Mouse (Mus musculus): Measurements from ENCODE around the gene Urb1.

The Urb1 gene

DNA sequence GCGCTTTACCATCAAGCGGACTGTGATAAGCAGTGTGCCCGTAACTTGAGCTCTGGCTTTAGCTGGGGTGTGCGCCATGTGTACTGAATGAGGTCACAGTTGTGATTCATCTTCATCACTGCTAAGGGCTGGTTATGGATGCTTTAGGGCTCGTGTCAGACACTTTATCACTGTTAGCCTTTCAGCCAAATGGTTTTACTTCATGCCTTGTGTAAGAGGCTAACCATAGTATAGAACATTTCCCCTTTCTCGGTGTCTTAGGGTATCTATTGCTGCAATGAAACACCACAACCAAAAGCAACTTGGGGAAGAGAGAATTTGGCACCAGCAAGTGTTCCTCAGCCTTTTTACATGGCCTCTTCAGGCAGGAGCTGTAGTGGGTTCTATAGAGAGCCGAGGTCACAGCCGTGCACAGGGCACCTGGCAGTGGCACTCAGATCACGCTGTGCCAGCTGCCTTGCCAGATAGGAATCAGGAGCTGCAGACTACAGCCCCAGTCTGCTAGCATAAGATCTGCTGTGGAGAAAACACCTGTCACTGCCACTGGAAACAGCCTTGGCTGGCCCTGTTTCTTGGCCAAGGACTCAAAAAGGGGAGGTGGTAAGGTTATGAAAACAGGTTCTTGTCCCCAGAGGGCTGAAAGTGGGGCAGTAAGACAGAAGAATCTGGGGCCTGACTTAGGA lies 44.9 kb downstream of the Urb1 start:
- no peak for DNase-seq

DNA sequence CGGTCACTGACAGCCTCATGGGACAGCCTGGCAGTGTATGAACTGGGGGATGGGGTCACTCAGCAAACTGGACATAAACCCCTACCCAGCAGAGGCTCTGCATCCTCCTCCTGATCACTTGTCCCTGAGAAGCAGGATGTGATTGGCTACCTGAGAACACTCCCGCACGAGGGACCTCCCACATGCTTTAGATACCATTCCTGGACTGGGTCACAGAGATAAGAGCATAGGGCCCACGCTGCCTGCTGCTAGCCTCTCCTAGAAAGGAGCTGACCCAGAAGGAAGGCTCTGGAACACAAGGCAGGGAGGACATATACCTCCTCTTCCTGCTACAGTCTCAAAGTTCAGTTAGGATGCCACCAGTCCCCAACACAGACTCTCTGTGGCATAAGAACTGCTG lies 49.7 kb downstream of the Urb1 start:
- no peak for DNase-seq

DNA sequence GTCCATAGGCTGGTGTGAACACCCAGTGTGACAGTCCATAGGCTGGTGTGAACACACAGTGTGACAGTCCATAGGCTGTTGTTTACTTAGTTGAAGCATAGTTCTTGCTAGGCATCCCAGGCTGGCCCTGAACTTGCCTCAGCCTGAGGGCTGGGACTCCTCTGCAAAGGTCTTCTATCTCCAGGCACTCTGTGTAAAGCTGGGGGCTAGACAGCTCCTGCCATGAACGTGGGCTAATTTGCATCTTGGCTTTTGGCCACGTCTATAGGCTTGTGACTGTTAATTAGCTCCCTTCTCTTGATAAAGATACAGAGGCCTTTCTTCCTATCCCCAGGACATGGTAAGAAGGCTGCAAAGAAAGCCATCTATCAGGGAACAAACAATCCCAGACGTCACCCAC lies 50.9 kb downstream of the Urb1 start:
- no peak for DNase-seq

DNA sequence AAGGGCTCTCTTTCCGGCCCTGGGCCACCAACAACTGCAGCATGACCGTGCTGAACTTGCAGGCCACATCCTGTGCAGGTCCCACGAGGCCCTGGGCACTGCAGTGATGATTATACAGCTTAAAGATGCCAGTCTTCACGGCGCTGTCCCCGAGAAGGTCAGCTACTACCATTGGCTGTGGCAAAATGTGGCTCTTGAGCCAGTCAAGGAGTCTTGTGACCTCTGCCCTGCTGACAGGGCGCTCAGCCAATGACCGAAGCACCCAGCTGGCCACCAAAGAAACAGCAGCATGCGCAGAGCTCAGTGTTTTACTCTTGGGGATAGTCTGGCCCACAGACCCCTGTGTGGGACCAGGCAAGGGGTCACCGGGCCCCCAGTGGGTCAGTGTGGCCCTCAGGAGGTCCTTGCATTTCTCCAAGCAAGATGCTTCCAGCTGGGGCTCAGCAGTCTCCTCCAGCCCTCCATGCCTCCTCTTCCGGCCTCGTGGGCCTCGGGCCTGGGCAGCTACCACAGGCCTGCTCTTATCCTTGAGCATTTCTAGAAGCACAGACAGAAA lies 56.7 kb downstream of the Urb1 start:
- no peak for DNase-seq

DNA sequence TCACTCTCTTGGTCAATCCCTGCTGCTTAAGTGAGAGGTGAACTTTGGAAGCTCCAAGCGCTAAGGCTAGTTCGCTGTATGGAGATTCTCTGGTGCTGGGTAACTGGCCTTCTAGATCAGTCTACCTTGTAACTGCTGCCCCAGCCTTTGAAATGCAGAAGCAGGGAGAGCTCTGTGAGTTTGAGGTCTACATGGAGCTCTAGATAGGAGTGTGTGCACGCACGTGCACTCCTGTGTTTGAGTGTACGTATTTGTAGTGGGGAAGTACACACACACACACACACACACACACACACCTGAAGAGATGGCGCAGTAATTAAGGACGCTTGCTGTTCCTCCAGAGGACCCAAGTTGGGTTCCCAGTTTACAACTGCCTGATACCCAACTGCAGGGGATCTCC lies 62.0 kb downstream of the Urb1 start:
- DNase-seq: no peak

DNA sequence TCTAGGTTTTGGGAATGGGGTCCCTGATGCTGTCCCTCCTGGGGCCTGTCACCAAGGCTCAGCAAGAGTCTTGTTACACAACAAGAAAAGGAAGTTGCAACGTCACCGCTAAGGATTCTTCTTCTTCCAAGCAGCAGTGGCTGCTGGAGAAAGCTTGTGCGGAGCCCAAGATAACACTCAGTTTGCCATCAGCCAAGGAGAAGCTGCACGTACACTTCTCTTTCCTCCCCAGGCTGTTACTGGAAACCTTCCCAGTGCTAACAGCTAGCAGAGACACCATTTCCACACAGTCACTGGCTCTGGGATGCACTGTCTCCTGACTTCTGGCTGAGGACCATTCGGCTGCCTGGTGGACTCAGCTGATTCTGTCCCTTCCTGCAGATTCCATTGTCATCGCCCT lies 63.1 kb downstream of the Urb1 start:
- peak; percentile 23 for DNase-seq

DNA sequence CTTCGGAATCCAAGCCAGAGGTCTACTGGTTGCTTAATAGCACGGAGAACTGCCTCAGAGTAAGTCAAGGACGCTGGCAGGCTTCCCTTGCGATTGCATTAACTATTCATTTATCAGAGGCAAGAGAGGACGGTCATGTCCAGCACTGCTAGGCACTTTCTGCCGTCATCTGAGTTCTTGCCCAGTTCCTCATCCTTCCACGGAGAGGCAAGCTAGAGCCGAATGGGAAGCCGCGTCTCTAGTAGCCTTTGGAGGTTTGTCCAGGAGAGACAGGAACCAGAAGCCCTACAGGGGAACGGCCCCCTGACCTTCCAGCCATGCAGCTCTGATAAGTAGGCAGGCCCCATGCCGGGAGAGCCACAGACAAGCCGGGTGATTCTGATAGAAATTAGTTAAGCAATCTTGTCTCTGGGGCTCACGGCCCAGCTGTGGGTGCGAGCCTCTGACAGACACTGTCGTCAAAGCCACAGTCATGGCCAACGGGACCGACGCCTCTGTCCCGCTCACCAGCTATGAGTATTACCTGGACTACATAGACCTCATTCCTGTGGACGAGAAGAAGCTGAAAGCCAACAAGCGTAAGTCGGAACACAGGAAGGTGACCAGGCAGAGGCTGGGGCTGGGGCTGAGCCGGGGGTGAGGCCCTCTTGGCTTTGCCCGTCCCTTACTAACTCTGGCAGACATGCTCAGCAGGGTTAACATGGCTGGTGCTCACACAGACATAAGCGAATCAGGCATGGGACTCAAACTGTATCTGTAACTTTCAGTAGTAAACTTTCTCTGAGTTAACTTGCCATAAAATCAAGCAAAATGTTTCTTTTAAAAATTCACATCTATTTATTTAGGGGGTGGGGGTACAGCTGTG lies 71.9 kb downstream of the Urb1 start, which contains the start of gene Mrap:
Gene Mrap, plus strand, starts transcription at position 116 of the 865 bp plus-strand sequence.
- DNase-seq: peak; percentile 73

DNA sequence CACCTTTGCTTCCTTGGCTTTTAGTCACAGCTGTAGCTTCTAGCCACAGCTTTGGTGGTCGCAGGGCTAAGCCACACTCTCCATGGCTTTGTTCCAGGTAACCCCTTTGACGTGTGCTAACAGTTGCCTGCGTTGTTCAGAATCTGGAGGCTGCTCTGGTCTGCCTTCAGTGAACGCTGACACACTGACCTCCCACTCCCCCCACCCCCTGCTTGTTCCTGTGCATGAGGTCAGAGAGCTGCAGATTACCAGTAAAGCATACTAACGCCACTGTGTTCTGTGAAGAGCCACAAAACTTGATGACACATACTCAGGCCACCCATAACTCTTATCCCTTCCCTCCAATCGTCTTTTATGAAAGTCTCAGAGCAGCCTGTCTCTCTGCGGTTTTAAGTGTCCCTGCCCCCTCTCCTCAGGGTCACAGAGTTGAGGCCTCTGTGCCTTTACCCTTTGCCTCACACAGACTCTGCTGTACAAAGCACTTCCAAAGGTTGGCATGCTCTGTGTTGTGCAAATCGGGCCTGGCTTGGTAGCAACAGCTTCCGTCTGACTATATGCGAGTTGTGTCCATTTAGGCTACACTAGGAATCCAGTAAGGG lies 73.4 kb downstream of the Urb1 start:
- DNase-seq: no peak

DNA sequence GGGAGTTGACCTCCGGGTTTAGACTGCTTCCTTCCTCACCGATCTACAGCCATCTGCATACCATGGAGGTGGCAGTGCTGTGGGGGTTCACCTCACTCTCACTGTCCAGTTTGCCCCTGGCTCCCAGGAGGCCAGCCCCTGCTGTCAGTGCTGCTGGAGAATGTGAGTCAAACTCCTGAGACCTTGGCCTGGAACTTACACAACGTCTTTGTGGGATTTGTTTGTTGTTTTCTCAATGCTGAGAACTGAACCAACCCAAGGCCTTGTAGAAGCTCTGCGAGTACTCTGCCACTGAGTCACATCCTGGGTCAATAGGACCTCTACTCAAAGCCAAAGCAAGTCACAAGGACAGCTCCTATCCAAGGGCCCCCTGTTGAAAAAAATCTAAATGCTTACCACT lies 74.6 kb downstream of the Urb1 start:
- DNase-seq: no peak

DNA sequence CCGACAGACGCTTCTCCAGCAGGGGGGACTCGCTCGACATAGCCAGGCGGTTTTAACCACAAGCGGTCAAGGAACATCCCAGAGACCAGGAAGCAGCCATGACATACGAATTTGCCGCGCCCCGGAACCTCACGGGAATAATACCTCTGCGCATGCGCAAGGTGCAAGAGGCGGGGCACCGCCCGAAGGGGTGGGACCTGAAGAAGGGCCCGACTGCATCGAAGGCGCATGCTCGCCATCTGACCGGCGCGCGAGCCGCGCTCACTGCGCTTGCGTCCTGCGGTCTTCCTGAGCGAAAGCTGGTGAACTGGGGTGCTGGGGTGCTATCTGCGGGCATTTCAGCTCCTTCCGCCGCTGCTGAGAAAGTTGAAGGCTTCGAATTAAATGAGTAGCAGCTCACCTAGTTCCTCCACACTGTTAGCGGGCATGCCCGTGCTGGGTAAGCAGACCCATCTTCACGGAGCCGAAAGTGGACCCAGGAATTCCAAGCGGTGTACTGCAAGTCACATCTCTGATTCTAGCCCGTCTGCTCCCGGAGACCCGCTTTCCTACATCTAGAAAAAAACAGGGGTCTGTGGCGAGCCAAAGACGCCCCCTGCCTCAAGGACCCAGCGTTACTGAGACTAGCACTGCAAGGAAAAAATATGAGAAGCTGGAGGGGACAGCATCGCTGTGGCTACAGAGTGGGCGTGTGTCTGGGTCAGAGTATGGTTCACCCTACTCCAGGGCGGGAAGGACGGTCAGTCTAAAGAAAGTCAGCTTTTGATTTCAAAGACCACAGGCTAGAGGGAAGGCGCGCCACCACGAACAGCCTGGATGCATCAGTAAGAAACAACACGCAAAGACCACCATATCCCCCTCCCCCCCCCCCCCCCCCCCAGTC lies 82.7 kb downstream of the Urb1 start, which contains the start of gene Mis18a:
Gene Mis18a, minus strand, starts transcription at position 172 of the 883 bp plus-strand sequence.
- peak; percentile 96 for DNase-seq

DNA sequence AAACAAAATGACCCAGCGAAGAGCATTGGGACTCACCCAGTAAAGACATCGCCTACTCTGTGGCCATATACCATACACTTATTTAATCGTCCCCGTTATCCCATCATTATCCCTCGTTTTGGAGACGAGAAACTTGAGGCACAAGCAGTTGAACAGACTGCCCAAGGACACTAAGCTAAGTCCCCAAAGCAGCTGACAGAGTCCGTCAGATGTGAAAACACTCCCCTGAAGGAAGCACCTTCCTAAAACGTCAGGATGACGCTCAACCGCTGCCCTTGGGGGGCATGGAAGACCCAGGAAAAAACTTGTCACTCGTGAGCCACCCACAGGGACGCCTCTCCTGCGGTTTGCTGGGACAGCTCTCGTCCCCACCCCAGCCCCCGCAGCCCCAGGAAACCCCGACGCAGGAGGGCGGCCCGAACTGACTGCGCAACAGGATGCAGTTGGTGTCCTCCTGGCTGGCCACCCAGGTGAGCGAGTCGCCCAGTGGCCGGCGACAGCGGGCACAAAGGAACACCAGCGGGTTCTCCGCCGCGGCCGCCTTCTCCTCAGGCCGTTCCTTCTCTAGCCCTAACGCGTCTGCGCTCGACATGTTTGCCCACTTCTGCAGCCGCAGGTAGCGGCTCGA lies 83.5 kb downstream of the Urb1 start:
- no peak for DNase-seq

DNA sequence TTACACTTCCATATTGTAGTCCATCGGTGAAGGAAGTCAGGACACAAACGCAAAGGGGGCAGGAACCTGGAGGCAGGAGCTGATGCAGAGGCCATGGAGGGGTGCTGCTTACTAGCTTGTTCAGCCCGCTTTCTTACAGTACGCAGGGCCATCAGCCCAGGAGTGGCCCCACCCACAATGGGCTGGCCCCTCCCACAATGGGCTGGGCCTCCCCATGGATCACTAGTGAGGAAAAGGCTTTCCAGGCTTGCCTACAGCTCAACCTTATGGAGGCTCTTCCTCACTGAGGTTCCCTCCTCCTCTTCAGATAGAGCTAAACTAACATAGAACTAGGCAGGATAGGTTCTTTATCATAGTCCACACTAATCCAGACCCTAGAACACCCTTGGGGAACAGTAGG lies 86.2 kb downstream of the Urb1 start:
- DNase-seq: no peak

DNA sequence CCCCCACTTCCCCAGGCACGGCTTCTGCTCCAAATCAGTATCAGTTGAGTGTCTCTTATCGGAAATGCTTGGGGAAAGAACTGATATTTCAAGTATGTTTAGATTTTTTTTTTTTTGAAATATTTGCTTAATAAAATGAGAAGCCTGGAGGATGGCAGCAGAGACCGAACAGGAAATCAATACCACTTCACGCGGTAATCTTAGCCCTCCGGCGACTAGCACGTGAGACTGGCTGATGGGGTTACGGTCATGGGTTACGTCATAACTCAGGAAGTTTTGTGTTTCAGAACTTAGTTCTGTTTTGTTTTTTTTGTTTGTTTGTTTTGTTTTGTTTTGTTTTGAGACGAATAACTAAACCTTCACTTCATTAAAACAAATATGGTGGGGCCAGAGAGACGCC lies 99.9 kb downstream of the Urb1 start:
- no peak for DNase-seq

DNA sequence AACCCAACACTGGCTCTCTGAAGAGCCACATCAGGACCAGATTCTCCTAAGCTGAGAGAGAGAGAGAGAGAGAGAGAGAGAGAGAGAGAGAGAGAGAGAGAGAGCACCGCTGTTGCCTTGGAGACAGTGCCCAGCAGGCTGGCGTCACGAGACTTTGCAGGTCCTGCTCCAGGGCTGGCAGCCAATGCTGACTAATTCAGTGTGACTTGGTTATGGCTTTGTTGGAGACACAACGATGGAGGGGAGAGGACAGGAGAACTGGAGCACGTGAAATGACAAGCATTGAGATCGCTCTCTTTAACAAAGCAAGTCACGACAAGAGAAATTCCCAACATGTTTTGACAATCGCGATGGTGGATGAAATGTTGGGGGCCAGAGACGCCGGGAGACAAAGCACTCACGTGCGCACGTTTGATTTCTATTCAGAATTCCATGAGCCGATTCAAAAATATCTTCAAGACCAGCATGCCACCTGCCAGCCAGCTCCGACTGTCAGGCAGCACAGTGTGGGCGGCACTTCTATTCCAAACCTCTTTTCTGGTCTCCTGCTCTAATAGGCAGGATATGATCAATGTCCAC lies 100.4 kb downstream of the Urb1 start:
- peak; percentile 62 for DNase-seq

DNA sequence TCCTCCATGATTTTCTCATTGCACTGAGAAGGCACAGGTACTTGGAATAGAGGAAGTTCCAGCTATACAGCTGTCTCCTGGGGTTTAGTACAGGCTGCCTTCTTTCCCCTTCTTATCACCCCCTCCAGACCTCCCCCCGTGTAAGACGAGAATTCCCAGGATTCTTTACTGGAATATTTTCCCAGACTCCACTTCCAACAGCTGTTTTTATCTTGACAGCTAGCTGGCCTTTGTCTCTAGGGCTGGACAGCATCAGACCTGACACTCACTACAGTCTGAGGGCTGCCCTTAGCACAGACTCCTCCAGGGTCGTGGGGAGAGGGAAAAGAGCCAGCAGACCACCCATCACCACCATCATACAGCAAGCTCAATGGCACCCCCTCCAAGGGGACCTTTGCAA lies 103.9 kb downstream of the Urb1 start:
- peak; percentile 62 for DNase-seq

DNA sequence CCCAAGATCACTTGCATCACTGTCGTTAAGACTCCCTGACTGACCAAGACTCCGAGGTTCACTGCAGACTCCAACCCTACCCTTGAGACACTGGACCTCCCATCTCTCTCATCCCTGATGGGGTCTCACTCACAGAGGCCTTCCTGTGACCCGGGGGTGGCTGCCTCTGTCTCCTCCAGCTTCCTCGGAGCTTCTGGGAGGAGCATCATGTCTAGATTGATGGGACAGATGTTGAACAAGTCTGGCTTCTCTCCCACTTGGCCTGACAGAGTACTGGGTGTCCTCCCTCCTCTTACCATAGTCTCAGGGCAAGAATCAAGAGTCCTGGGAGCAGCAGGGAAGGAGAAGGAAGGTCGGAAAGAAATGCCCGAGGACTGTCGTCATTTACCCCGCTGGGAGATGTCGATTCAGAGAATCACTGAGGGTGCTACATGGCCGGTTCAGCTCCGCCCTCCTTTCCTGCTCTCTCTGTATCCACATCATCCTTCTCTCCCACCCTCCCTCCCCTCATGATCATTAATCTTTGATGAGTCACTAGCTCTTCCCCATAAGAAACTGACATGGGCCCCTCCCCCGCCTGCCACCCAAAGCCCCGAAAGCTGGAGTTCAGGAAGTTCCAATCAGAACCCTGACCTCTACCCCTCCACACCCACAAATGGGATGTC lies 105.9 kb downstream of the Urb1 start:
- peak; percentile 72 for DNase-seq

DNA sequence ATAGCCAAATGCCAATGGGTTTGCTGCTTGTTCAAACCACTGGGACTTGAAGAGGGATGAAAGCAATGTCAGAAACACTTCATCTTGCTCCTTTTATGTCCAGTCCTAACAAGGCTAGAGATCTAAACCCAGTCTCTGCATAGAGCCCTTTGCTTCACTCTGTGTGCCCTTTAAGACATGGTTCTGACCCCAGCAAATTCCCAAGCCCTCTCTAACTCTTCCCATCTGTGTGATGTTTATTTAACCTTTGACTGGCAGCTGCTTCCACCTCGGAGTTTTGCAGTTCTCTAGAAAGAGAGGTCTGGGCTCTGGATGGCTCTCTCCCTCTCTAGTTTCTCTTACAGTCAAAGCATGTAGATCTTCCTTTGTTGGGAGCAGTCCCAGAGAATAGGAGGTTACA lies 106.6 kb downstream of the Urb1 start:
- peak; percentile 41 for DNase-seq

DNA sequence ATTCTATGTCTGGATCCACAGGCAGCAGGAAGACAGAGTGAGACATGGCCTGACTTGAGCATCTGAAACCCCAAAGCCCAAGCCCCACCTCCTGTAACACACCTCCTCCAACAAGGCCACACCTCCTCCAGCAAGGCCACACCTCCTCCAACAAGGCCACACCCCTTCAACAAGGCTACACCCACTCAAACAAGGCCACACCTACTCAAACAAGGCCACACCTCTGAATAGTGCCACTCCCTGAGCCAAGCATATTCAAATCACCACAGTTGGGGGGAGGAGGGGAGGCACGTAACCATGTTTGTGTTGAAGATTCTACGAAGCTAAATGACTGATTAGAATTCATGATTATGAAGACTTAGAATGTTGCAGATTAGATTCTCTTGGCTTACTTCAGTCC lies 108.7 kb downstream of the Urb1 start:
- DNase-seq: no peak
